In the genomic region with DNA sequence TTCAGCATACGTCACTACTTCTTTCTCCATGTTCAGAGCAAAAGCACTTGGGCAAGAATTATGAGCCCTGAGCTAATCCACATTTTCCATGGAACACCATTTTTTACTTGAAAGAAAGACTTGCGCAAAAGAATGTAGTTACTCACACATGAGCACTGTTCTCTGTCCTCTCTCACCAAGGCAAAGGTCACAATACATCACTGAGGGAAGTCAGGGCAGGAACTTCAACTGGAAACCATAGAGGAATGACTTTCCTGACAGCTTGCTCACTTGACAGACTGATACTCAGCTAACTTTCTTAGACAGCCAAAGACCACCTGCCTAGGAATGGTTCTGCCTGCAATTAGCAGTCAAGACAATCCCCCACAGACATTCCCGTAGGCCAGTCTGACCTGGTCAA, we compare ENCODE assay signal across 28 mouse cellular contexts.
DNase-seq lines count a peak whose midpoint lies in the region; ATAC-seq and TF ChIP-seq lines count a peak whose summit lies in the region.
"Had no signal": no experiment of that assay in that cellular context is flagged by ENCODE, and none has a peak within 500 bp of the region (broad histone marks: within the 10 kb centered on the region; RNA-seq: fewer than 3 reads in every experiment).

No protein-coding gene starts in this region.

- no peak for ATAC-seq in kidney, embryonic 15.5 days (replicated peaks; ENCODE audit: low FRiP score)
- no peak for ATAC-seq in kidney, embryonic 14.5 days (ENCODE audit: low FRiP score, low TSS enrichment)
- no peak for ATAC-seq in midbrain, embryonic 11.5 days (ENCODE audit: low FRiP score)
- no peak for ATAC-seq in midbrain, embryonic 15.5 days (replicated peaks)
- peak; percentile 60 for ATAC-seq in intestine, embryonic 15.5 days
- no peak for ATAC-seq in megakaryocyte, adult 5-6 weeks (ENCODE audit: poor library complexity, severe bottlenecking)
- ATAC-seq: forebrain, embryonic 13.5 days; forebrain, embryonic 16.5 days; hindbrain, postnatal 0 days; Patski had no signal

- WGBS in kidney, embryonic 15.5 days = 65% methylated on average over 3 of the region's 3 CpGs
- 54% methylated on average over 3 of the region's 3 CpGs for WGBS in kidney, embryonic 14.5 days
- whole genome bisulfite sequencing in midbrain, embryonic 11.5 days = 92% methylated on average over 3 of the region's 3 CpGs
- 87% methylated on average over 3 of the region's 3 CpGs for WGBS in midbrain, embryonic 15.5 days
- 79% methylated on average over 3 of the region's 3 CpGs for WGBS in intestine, embryonic 15.5 days
- 60% methylated on average over 3 of the region's 3 CpGs for WGBS in small intestine, adult 2 months

- TF ChIP-seq POLR2A in small intestine, adult 2 months (IDR thresholded peaks at IDR 0.05; ENCODE audit: low read depth, low read length) = no peak

- H3K4me3 ChIP-seq in kidney, embryonic 15.5 days (replicated peaks) = no peak overlapping the region
- H3K4me3 ChIP-seq in kidney, embryonic 14.5 days (ENCODE audit: low read length) = no peak overlapping the region
- no peak overlapping the region for H3K4me3 ChIP-seq in midbrain, embryonic 11.5 days (ENCODE audit: low read depth, low read length)
- no peak overlapping the region for H3K4me3 ChIP-seq in midbrain, embryonic 15.5 days
- H3K4me3 ChIP-seq in intestine, embryonic 15.5 days (replicated peaks) = no peak overlapping the region
- no peak overlapping the region for H3K4me3 ChIP-seq in small intestine, adult 2 months (ENCODE audit: low read depth, low read length)
- H3K4me3 ChIP-seq: forebrain, embryonic 10.5 days; forebrain, embryonic 13.5 days; gastrocnemius, adult 2 months; heart, embryonic 12.5 days; heart, embryonic 15.5 days had no signal

- H3K9ac ChIP-seq in kidney, embryonic 15.5 days = no peak overlapping the region
- H3K9ac ChIP-seq in kidney, embryonic 14.5 days (ENCODE audit: low read depth, low read length) = no peak overlapping the region
- no peak overlapping the region for H3K9ac ChIP-seq in midbrain, embryonic 11.5 days (ENCODE audit: low read length)
- H3K9ac ChIP-seq in midbrain, embryonic 15.5 days = no peak overlapping the region
- H3K9ac ChIP-seq in intestine, embryonic 15.5 days = no peak overlapping the region
- H3K9ac ChIP-seq: forebrain, embryonic 13.5 days; heart, embryonic 12.5 days; heart, embryonic 15.5 days; hindbrain, embryonic 14.5 days had no signal

- peak overlapping the region; percentile 29; the same call in 1 of the 2 replicates for H3K27ac ChIP-seq in kidney, embryonic 15.5 days
- H3K27ac ChIP-seq in kidney, embryonic 14.5 days (ENCODE audit: low read depth, low read length) = no peak overlapping the region
- H3K27ac ChIP-seq in midbrain, embryonic 11.5 days (ENCODE audit: low read depth, low read length) = no peak overlapping the region
- no peak overlapping the region for H3K27ac ChIP-seq in midbrain, embryonic 15.5 days
- no peak overlapping the region for H3K27ac ChIP-seq in intestine, embryonic 15.5 days
- peak overlapping the region; percentile 68; the same call in 1 of the 2 replicates for H3K27ac ChIP-seq in small intestine, adult 2 months (ENCODE audit: insufficient read depth, low read depth, low read length)
- H3K27ac ChIP-seq: forebrain, embryonic 10.5 days; forebrain, embryonic 13.5 days; gastrocnemius, adult 2 months; heart, embryonic 15.5 days; hindbrain, embryonic 14.5 days; hindbrain, postnatal 0 days had no signal

- DNase-seq in midbrain, embryonic 11.5 days (ENCODE audit: low spot score, missing footprints) = peak; percentile 35
- no peak for DNase-seq in left cerebral cortex, postnatal 4 days
- DNase-seq: adrenal gland, adult 8-10 months; adrenal gland, postnatal 25 days; cerebellum, adult 18-20 months; cerebellum, adult 9-10 months; cerebellum, postnatal 14 days; gastrocnemius, adult 2 months; gastrocnemius, postnatal 14 days; heart, adult 18-20 months; heart, postnatal 10 days; heart, postnatal 4 days had no signal

- no peak overlapping the region for H3K4me2 ChIP-seq in kidney, embryonic 15.5 days
- H3K4me2 ChIP-seq in kidney, embryonic 14.5 days (replicated peaks; ENCODE audit: low read depth, low read length) = no peak overlapping the region
- no peak overlapping the region for H3K4me2 ChIP-seq in midbrain, embryonic 11.5 days
- H3K4me2 ChIP-seq in midbrain, embryonic 15.5 days = no peak overlapping the region
- no peak overlapping the region for H3K4me2 ChIP-seq in intestine, embryonic 15.5 days (replicated peaks)
- H3K4me2 ChIP-seq: forebrain, embryonic 13.5 days; heart, embryonic 12.5 days; heart, embryonic 15.5 days; hindbrain, embryonic 14.5 days had no signal

- intact Hi-C loops in left cerebral cortex, postnatal 4 days (cut with DNase I) = no loop called here

- H3K36me3 ChIP-seq in kidney, embryonic 15.5 days = 0 out of 2 replicates have a peak, but pooled peaks cover 4% of the 10 kb centered on the region
- no peaks in the 10 kb centered on the region for H3K36me3 ChIP-seq in kidney, embryonic 14.5 days (ENCODE audit: control insufficient read depth, insufficient read depth, low read length)
- H3K36me3 ChIP-seq in midbrain, embryonic 11.5 days (ENCODE audit: control insufficient read depth, insufficient read depth, low read length) = no peaks in the 10 kb centered on the region; the same call in 1 of the 2 replicates
- H3K36me3 ChIP-seq in midbrain, embryonic 15.5 days (replicated peaks) = no peaks in the 10 kb centered on the region
- no peaks in the 10 kb centered on the region for H3K36me3 ChIP-seq in intestine, embryonic 15.5 days
- H3K36me3 ChIP-seq in small intestine, adult 2 months (ENCODE audit: control insufficient read depth, insufficient read depth, low read length) = no peaks in the 10 kb centered on the region
- H3K36me3 ChIP-seq: forebrain, embryonic 10.5 days; G1E; heart, embryonic 12.5 days; heart, embryonic 15.5 days had no signal

- no peaks in the 10 kb centered on the region for H3K27me3 ChIP-seq in kidney, embryonic 15.5 days
- H3K27me3 ChIP-seq in kidney, embryonic 14.5 days (ENCODE audit: control insufficient read depth, insufficient read depth, low read length) = no peaks in the 10 kb centered on the region
- no peaks in the 10 kb centered on the region for H3K27me3 ChIP-seq in midbrain, embryonic 11.5 days (ENCODE audit: control insufficient read depth, insufficient read depth, low read length)
- no peaks in the 10 kb centered on the region for H3K27me3 ChIP-seq in midbrain, embryonic 15.5 days (replicated peaks)
- no peaks in the 10 kb centered on the region for H3K27me3 ChIP-seq in intestine, embryonic 15.5 days (replicated peaks)
- no peaks in the 10 kb centered on the region for H3K27me3 ChIP-seq in small intestine, adult 2 months (ENCODE audit: control insufficient read depth, insufficient read depth, low read length)
- H3K27me3 ChIP-seq: CH12.LX; forebrain, embryonic 13.5 days; heart, embryonic 12.5 days; heart, embryonic 15.5 days; Patski had no signal

- TF ChIP-seq CTCF in small intestine, adult 2 months (IDR thresholded peaks at IDR 0.05; ENCODE audit: extremely low read depth, insufficient read length, insufficient replicate concordance, low read depth, low read length) = no peak

- no peaks in the 10 kb centered on the region for H3K9me3 ChIP-seq in kidney, embryonic 15.5 days (replicated peaks)
- H3K9me3 ChIP-seq in kidney, embryonic 14.5 days (ENCODE audit: control insufficient read depth, low read length) = peaks cover 5% of the 10 kb centered on the region; the same call in 1 of the 2 replicates
- no peaks in the 10 kb centered on the region for H3K9me3 ChIP-seq in midbrain, embryonic 11.5 days (ENCODE audit: control insufficient read depth, low read length)
- H3K9me3 ChIP-seq in midbrain, embryonic 15.5 days = no peaks in the 10 kb centered on the region
- H3K9me3 ChIP-seq in intestine, embryonic 15.5 days = no peaks in the 10 kb centered on the region
- H3K9me3 ChIP-seq: G1E; heart, embryonic 15.5 days had no signal

- H3K4me1 ChIP-seq in kidney, embryonic 15.5 days = 0 out of 2 replicates have a peak, but pooled peaks cover 6% of the 10 kb centered on the region
- H3K4me1 ChIP-seq in kidney, embryonic 14.5 days (ENCODE audit: control insufficient read depth, insufficient read depth, low read length) = 0 out of 2 replicates have a peak, but pooled peaks cover 6% of the 10 kb centered on the region
- no peaks in the 10 kb centered on the region for H3K4me1 ChIP-seq in midbrain, embryonic 11.5 days (ENCODE audit: control insufficient read depth, insufficient read depth, low read length)
- H3K4me1 ChIP-seq in midbrain, embryonic 15.5 days = no peaks in the 10 kb centered on the region
- H3K4me1 ChIP-seq in intestine, embryonic 15.5 days (replicated peaks) = 0 out of 2 replicates have a peak, but pooled peaks cover 2% of the 10 kb centered on the region
- peaks cover 8% of the 10 kb centered on the region; the same call in 1 of the 2 replicates for H3K4me1 ChIP-seq in small intestine, adult 2 months (ENCODE audit: control insufficient read depth, insufficient read depth, insufficient read length, low read length)

Comparison
In these comparisons a context has a peak if more than half of its experiments do, and no peak if none do; other contexts are left out.
1. H3K27ac ChIP-seq: peak in kidney, embryonic 15.5 days (single experiment) and small intestine, adult 2 months (single experiment); none in kidney, embryonic 14.5 days (single experiment), midbrain, embryonic 11.5 days (single experiment), midbrain, embryonic 15.5 days (single experiment) and intestine, embryonic 15.5 days (single experiment).